Mouse (Mus musculus) urinary bladder, postnatal 14 days (tissue): ENCODE results near the gene Apof.

Experiments
- DNase-seq: peaks from one replicate; pipeline ENCODE4 v3.0.0; 2021; ENCODE audit warnings: low spot score

Gene Apof

DNA sequence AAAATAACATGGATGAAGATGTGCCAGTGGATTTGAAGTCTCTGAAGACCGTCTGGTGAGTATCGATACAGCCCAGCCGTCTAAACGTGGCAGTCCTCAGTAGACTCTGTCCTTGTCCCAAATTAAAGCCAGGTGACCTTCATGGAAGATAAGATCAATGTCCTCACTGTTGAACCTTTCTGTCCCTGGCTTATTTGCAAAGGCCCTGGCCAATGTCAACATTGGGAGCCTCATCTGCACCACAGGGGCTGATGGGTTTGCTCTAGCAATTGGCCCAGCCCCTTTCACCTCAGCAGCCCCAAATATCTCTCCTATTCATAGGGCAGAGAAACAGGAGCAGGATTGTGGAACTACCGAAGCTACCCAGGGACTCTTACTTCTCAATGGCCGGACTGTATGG is at the start of gene Apof:
Gene Apof (plus strand): TSS at position 301 of the 400 bp plus-strand sequence.
- no peak for DNase-seq

DNA sequence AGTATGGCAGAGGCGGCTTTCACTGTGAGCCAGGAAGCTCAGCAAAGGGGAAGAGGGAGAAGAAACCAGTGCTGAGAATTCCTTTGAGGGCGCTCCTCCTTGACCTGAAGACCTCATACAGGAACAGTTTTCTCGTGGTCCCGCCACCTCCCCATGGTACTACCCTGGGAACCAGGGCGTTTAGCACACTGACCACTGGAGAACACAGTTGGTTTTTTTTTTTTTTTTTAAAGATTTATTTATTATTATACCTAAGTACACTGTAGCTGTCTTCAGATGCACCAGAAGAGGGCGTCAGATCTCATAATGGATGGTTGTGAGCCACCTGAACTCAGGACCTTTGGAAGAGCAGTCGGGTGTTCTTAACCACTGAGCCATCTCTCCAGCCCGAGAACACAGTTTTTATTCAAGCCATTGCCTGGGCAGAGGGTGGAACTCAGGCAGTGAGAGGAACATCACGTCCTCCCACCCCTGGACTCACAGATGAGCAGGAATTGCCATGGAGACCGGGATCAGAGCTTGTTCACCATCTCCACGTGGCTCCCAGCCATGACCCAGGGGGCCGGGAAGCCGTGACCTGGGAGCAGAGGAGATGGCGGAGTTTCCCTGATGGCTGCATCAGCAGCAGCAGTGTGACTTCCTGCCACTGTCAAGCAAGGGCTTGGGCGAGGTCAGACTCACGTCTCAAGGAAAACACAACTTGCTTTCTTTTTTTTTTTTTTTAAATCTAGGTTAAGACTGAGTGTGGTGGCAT is 46.8 kb upstream of the Apof start:
- no peak for DNase-seq

DNA sequence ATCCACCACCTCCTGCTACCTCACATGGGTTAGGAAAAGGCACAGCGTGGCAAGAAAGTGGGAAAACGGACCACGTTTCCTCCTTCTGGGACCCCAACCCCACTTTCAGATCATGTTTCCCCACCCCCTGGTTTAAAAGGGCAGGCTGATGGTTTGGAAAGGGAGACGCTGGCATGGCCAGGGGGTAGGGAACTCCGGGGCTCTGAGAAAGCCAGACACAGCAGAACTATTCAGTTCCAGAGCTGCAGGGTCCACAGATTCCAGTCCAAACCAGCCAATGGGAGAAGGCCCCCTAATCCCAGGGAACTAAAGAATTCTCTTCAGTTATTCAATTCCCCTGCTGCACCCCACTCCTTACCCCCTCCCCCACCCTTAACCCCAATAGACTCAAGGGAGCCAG is 43.4 kb upstream of the Apof start:
- no peak for DNase-seq

DNA sequence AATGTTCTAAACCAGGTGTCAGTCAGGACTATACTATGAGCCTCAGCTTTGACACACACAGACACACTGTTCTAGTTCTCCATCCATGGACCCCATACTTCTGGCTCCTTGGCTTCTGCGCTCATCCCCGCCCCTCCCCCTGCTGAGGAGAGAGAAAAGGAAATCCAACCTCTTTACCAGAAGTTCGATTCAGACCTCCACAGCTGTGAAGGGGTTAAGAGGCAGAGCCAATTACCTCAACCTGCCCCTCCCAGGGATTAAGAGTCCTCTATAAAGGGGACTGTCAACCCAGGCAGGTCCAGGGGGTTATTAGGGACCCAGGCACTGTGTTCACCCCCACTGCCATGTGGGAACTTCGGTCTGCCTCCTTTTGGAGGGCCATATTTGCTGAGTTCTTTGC is 42.9 kb upstream of the Apof start, which contains the start of gene Mip:
Gene Mip (plus strand): TSS at position 301 of the 400 bp plus-strand sequence.
- no peak for DNase-seq

DNA sequence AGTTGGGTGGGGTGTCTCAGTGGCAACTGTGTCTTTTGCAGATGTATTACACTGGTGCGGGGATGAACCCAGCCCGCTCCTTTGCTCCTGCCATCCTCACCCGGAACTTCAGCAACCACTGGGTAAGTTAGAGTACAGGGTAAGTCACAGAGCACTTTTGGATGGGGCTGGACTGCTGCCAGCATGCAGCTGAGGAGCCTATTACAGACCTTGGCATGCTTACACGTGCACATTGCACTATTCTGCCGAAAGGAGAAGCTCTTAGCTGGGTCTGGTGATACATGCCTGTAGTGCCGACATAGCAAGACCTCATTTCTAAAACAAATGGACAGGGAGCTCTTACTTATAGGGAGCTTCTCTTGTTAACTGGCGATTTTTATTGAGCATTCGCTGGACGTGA is 40.9 kb upstream of the Apof start:
- no peak for DNase-seq

DNA sequence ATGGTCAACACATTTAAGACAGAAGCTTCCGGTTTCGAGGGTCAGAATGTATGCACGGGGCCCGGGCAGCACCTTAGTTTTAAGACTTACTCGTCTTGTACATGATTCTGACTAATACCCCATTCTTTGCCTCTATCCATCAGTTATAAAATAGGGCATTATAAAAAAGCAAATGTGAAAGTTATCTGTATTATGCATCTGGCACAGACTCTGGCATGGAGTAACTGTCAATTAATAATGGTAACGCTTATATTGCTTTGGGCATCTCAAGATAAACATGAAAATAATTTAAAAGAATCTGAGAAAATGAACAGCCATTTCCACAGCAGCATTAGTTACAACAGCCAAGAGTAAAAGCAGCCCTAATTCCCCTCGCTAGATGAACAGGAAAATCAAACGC is 40.5 kb upstream of the Apof start:
- no peak for DNase-seq

DNA sequence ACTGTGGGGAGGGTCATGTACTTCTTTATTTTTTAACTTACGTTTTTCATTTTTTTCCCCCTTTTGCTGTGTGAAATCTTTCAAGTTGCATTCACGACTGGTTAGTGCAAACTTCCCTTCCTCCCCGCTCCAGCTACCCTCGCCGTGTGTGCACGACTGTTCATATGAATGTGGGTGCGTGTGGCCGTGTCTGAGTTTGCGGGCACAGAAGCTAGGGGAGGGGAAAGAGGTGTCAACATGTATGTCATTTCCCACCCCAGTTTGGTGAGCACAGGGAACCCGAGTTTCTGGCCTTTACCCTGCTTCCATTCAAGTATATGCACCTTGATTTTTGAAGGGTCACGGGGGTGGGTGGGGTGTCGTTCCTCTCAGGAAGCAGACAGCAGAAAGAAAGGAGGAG is 37.9 kb upstream of the Apof start:
- DNase-seq, result no peak

DNA sequence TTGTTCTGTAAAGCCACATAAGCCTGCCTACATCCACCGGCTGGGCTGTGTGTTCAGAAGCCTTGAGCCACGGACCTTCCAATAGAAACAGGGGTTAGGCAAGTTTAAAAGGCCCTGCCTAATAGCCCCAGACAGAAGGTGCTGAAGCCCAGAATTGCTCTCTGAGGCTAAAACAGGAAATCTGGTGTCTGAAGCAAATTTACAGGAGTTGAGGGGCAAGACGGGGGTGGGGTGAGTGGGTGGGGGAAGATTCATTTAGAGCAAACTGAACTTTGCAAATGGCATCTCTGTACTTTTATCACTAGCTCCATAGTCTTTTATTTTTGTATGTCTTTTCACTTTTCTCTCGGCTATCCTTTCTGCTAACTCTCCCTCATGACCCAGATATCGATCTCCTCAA is 37.3 kb upstream of the Apof start:
- no peak for DNase-seq

DNA sequence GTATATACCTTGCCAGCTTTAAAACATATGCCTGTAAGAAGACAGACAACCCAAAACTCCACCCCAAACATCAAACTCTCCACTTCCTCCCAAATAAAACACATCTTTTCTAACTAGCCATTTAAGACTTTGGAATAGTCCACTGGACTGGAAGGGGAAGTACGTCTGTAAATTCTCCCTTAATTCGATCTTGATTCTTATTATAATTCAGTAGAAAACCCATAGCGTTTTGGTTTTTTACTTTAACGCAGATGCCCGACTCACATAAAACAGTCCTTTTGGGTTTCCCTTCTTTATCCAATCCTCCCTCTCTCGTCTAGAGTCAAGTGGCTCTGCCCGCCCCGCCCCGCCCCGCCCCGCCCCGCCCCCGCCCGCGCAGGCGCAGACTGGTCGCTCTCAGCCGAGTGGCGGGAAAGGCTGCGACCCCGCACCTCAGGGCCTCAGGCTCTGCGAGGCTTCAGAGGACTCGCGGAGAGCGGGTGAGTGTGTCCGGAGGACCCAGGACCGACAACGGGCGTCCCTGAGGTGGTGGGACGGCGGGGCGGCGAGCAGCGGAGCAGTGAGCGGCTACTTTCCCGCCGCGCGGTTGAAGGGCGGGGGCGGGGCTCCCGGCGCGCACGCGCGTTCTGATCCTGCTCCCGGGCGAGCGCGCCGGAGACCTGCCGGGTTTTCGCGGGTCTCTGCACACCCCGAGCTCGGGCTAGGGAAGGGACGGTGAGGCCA is 36.6 kb upstream of the Apof start, which contains the start of gene Timeless:
Gene Timeless (plus strand): TSS at position 369 of the 723 bp plus-strand sequence.
- peak; percentile 85 for DNase-seq

DNA sequence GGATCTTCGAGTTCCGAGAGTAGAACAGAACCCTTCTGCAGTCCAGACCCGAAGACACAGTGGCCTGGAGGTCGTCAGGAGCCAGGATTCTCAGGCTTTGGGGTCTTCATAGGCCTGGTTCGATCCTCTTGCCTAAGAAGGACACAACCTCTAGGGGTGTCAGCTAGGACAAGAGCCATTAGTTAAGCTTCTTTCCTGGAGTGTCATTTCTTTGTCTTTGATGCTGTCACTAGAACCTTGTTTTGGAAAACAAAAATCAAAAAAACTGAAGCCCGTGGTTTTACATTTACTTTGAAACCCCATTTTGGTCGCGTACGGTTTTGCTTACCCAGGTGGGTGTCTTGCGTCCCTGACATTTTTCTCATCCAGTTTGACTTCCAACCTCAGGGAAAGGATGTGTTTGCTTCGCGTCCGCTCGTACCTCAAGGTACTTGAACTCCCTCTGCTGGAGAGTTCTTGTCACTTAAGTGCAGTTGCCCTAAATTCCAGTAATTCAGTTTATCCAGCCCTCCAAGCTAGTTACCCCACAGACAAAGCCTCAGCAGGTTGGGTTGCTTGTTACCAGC is 36.0 kb upstream of the Apof start:
- DNase-seq, result peak; percentile 53

DNA sequence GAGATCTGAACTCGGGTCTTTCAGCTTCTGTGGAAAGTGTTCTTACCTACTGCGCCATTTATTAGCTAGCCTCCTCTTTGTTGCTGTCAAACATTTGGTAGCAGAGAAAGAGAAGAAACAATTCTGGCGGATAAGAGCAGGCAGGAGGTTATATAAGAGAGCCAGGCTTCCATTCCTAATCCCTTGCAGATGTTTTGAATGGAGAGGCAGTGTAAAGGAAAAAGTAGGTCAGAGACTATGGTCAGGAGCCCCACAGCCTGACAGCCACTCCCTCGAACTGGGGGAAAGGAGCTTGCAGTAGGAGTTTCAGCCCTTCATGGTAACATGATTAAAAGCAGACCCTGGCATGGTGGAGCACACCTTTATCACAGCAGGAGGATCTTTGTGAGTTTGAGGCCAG is 32.1 kb upstream of the Apof start:
- no peak for DNase-seq

DNA sequence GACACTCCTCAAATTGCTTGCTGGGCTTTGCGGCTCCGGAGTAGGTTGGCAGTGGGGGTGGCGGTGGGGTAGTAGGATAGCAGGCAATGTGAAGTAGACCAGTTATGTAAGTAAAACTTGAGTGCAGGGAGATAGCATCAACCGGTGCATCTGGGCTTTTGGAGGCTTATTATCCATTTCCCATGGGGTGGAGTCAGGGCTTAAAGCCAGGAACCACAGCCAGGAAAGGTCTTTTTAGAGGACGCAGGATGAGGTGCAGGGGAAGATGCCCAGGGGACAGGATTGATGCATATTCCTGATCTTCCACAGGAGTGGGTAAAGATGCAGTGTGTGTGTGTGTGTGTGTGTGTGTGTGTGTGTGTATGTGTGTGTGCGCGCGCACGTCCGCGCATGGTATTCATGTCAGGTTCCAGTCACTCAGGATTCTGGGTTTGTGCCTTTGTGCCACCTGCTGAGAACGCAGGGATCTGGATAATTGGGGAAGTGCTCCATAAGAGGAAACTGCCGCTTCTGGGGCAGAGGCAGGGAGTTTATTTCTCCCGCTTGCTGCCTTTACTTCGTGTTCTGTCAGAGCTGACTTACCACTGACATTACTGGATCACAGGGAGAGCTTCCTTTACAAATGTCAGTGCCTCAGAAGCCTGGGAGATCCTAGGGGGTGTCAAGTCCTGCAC is 30.5 kb upstream of the Apof start:
- no peak for DNase-seq

DNA sequence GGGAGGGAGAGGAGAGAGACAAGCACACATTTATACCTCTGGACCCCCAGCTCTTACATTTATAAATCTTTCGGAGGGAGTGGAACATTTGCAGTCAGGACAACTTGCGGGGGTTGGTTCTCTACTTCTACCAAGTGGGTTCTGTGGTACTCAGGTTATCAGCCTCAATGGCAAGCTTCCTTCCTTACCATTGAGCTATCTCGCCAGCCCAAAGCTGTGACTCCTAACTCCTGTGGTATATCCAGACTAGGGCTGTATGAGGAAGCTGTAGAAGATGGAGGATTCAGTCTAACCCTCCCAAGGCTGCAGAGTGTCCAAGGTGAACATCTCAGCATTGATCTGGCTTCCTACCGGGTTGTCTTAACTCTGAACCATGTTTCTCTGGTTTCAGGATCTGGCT is 29.3 kb upstream of the Apof start:
- no peak for DNase-seq

DNA sequence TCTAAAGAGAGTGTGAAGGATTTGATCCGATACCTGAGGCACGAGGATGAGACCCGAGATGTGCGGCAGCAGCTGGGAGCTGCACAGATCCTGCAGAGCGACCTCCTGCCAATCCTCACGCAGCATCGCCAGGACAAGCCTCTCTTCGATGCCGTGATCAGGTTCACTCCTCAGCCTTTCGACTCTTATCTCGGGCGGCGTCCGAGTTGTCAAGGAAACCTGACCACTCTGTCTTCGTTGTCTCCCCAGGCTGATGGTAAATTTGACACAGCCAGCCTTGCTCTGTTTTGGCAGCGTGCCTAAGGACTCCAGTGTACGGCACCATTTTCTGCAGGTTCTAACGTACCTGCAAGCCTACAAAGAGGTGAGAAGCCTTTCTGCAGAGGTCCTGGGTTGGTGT is 28.3 kb upstream of the Apof start:
- DNase-seq, result no peak

DNA sequence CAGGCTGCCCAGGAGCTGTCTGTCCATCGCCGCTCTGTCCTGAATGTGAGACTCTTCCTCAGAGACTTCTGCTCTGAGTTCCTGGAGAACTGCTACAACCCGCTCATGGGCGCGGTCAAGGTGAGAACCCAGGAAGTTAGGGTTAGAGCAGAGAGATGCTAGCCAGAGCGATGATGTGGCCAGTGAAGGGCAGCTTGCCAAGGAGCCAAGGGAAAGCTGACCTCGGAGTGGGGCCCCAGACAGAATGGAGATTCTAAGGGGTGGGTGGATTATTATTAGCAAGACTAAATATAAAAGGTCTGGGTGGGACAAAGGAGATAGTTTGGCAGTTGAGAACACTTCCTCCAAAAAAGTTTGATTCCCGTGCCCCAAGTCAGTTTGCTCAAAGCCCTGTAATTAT is 25.2 kb upstream of the Apof start:
- DNase-seq, result no peak

DNA sequence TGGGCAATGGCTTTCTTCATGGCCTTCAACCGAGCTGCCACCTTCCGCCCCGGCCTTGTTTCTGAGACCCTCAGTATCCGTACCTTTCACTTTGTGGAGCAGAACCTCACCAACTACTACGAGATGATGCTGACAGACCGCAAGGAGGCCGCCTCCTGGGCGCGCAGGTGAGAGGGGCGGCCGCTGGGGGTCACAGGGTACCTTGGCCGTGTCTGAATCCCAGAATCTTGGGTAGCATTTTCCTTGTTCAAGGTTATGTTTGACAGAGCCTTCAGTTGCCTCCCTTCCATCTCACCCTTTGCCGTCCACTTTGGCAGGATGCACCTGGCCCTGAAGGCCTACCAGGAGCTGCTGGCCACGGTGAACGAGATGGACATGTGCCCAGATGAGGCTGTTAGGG is 24.4 kb upstream of the Apof start:
- DNase-seq, result no peak

DNA sequence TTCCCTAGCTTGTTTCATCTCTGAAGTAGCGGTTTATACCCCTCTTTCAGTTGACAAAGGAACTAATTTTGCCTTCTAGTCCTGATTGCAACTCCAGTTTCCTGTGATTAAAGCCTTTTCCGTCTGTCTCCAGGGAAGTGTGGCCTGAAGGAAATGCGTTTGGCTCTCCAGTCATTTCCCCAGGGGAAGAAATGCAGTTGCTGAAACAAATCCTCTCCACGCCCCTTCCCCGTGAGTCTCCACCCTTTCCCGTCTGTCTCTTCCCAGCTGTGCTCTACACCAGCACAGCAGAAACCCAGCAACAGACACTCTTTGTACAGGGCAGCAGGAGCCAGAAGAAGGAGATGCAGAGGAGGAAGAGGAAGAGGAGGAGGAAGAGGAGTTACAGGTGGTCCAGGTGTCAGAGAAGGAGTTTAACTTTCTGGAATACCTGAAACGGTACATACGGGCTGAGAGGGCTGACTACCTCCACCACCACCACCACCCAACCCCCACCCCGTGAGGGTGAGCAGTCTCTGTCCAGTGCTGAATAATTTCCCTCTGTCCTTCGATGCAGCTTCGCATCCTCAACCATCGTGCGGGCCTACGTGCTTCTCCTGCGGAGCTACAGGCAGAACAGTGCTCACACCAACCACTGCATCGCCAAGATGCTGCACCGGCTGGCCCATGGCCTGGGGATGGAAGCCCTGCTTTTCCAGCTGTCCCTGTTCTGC is 21.3 kb upstream of the Apof start:
- no peak for DNase-seq

DNA sequence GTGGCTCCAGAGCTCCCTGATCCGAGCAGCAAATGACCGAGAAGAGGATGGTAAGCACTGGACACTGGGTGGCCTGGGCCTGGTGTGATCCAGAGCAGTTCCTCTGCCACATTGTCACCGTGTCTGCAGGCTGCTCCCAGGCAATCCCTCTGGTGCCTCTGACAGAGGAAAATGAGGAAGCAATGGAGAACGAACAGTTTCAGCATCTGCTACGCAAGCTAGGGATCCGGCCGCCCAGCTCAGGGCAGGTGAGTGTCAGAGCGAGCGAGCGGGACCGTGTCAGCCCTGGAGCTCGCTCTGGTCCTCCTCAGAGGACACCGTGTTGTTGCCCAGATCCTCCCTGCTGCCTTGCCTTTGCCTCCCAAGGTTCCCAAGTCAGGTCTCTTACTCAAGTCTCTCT is 17.9 kb upstream of the Apof start:
- DNase-seq, result no peak

DNA sequence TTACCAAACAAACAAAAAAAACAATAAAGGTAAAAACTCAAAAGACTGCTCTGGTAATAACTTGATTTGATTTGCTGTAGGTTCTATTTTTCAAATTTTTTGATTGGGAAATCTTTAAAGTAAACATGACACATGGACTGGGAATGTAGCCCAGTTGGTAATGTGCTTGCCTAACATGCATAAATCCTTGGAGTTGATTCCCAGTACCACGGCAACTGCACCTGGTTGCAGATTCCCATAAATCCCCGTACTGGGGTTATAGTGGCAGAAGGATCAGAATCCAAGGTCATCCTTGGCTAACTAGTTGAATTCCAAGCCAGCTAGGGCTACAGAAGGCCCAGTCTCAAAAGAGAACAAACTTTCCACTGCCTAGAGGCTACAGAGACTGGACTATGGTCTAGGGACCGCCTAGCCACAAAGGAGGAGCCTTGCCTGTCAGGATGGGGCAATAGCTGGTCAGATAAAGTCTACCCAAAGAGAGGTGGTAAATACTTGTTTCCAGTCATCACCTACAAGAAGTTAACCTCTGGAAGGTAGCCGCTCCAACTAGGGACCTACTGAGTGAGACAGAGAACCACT is 14.7 kb upstream of the Apof start, which contains the start of gene Apon:
Gene Apon (plus strand): TSS at position 420 of the 579 bp plus-strand sequence.
- DNase-seq, result no peak

DNA sequence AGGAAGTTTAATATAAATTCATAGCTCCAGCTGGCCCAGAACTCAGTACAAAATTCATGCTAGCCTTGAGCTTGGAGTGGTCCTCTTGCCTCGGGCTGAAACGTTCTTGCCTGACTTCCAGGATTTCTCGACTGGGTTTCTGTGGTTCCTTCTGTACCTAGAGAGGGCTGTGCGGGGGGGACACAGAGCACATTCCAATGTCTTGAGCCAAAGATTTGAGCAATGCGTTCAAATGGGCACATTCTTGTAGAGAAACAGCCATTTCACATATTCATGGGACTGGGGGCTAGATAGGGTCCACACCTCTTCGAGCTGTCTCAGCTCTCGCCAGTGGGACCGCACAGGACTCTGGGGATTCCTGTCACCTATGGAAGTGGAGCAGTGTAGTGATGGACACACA is 12.5 kb upstream of the Apof start:
- DNase-seq, result no peak

DNA sequence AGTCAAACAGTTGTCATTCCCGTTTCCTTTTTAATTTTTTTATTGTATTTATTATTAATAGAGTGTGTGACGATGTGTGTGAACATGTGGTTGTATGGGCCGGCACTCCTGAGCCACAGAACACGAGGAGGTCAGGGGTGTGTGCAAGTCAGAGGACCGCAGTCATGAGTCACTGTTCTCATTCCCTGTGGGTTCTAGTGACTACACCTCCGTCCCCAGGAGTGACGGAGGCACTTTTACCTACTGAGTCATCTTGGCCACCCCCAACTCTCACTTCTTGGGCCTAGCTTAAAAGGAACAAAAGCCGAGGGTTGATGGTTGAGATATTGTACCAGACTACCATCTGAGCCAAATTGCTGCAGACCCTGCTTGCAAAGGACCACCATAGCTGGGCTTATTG is 12.1 kb upstream of the Apof start:
- no peak for DNase-seq

DNA sequence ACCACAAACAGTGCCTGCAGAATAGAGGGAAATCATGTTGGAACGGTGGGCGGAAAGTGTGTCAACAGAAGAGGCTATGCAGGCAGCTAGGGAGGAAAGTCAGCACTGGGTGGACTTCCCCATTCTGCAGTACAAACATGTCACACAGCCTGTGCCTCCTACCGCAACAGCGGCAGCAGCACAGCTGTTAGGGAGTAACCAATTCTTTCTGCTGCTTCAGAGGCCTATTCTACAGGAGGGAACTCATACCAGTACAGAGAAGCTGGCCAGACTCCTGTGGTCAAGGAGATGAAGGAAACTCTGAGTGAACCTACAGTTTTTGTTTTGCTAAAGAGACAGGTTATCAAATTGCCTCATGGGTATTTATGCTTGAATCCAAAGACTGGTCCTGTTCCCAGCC is 9.5 kb upstream of the Apof start:
- no peak for DNase-seq
